Mouse (Mus musculus) midbrain, embryonic 16.5 days (tissue): ENCODE measurements at regions not wholly inside any gene's neighbourhood (a gene's known extent, or its start where the extent isn't known, plus 50 kb on each side); places are given as distances from the start of the nearest gene placed in this dataset.
A peak's percentile ranks its signal among the peaks of the same experiment; 100 is the strongest.

Experiments
- ATAC-seq: fragments of 200-750 bp; cut with Nextera tagmentation; 2 replicates; pipeline ENCODE4 v1.8.0; 2017; ENCODE audit warnings: moderate TSS enrichment
- H3K27ac ChIP-seq: fragments of 300-500 bp; sonication (generic); 2 replicates; pipeline ENCODE4 v1.5.1; 2014; ENCODE audit warnings: mild to moderate bottlenecking, low read length, mixed read lengths
- H3K27me3 ChIP-seq: fragments of 300-500 bp; sonication (generic); 2 replicates; pipeline ENCODE4 v1.6.1; 2014; ENCODE audit warnings: low read depth, low read length, mixed read lengths; ENCODE audit not compliant: control insufficient read depth, insufficient read depth
- H3K36me3 ChIP-seq: fragments of 300-500 bp; sonication (generic); 2 replicates; pipeline ENCODE4 v1.6.1; 2014; ENCODE audit warnings: mild to moderate bottlenecking, low read length, moderate library complexity, mixed read lengths; ENCODE audit not compliant: control insufficient read depth, insufficient read depth
- H3K4me1 ChIP-seq: fragments of 300-500 bp; sonication (generic); 2 replicates; pipeline ENCODE4 v1.6.1; 2014; ENCODE audit warnings: mild to moderate bottlenecking, low read length, mixed read lengths; ENCODE audit not compliant: control insufficient read depth, insufficient read depth
- H3K4me2 ChIP-seq: fragments of 300-500 bp; sonication (generic); 2 replicates; pipeline ENCODE4 v1.6.1; 2014; ENCODE audit warnings: mild to moderate bottlenecking, low read length, mixed read lengths
- H3K4me3 ChIP-seq: fragments of 300-500 bp; sonication (generic); 2 replicates; pipeline ENCODE4 v1.5.1; 2014; ENCODE audit warnings: low read depth, mild to moderate bottlenecking, low read length, moderate library complexity, mixed read lengths
- H3K9ac ChIP-seq: fragments of 300-500 bp; sonication (generic); 2 replicates; pipeline ENCODE4 v1.6.1; 2014; ENCODE audit warnings: low read depth, low read length, mixed read lengths
- H3K9me3 ChIP-seq: fragments of 300-500 bp; sonication (generic); replicated peaks from 2 replicates; pipeline ENCODE4 v1.6.1; 2014; ENCODE audit warnings: mild to moderate bottlenecking, low read length, mixed read lengths; ENCODE audit not compliant: control insufficient read depth, poor library complexity, severe bottlenecking
- WGBS: fragments of 180-500 bp; shearing (Covaris S2); extraction: QIAGEN DNeasy Blood & Tissue Kit; methylation state at CpG from one replicate; pipeline ENCODE4 v1.1.7; 2014; 5-methylcytosine and 5-hydroxymethylcytosine counted together

DNA sequence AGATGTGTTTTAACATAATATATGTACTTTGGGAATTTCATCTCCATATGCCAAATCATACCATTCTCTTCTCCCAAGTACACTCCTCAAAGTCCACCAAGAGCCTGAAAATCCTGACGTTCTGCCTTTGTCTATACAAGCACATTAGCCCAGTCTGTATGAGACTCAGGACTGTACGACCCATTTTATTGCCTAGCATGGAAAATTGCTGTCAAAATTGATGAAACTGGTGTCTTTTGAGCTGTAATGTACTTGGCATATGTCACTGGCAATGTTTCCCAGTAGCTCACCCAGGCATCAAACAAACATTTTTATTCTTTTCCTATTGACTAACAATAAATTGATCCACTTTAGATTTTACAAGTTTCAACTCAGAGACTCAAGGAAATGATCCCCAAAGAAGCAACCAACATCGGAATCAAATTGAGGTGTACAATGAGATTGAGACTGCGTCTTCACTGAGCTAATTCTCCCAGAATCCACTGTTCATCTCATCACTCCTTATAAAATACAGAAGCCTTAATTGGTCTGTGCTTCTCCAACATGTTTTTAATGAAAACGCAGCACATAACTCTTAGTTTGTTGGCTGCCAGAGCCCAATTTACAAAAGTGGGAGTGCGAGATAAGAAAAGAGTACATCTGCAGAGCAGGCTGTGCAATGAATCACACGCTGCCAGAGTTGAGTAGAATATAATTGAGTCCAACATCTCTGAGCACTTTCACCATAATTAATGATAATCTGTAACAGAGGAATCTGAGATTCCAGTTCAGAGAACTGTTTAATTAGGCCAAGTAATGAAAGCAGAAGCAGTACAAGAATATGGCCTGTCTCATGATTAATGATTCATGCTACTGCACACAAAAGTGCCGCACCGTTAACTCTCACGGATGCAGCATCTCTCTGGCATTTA is 821.5 kb downstream of the Kcnj3 start:
- no peak overlapping the region for H3K27ac ChIP-seq
- no peaks in the 10 kb centered on the region for H3K9me3 ChIP-seq
- H3K36me3 ChIP-seq: no peaks in the 10 kb centered on the region
- 54% methylated on average over 10 of the region's 10 CpGs for whole genome bisulfite sequencing
- H3K4me2 ChIP-seq: 0 out of 2 replicates have a peak overlapping the region, but pooled peaks have one; percentile 19
- ATAC-seq: peak; percentile 67
- no peaks in the 10 kb centered on the region for H3K27me3 ChIP-seq
- H3K4me1 ChIP-seq: no peaks in the 10 kb centered on the region; the same call in 1 of the 2 replicates
- H3K9ac ChIP-seq: no peak overlapping the region
- no peak overlapping the region for H3K4me3 ChIP-seq

- no peak for ATAC-seq
These were observed 818.9 kb downstream of the Nr4a2 start for GRCm38 (mm10) chr2:56304920-56305319.

GRCm38 (mm10) chr2:56321692-56322091 is 802.1 kb downstream of the Nr4a2 start:
- H3K9ac ChIP-seq: no peak overlapping the region

More at GRCm38 (mm10) chr2:56304920-56305319, 818.9 kb downstream of the Nr4a2 start:
- Histone ChIP-seq H3K4me2 (no peak overlapping the region), H3K36me3 (no peaks in the 10 kb centered on the region), H3K4me1 (no peaks in the 10 kb centered on the region), H3K4me3 (no peak overlapping the region), H3K9ac (no peak overlapping the region), H3K27ac (no peak overlapping the region), H3K9me3 (no peaks in the 10 kb centered on the region), H3K27me3 (no peaks in the 10 kb centered on the region)
- 85% methylated on average over 2 of the region's 2 CpGs for WGBS

GRCm38 (mm10) chr2:56322508-56322907 is 801.3 kb downstream of the Nr4a2 start:
- WGBS: 62% methylated on average over 5 of the region's 5 CpGs
- Histone ChIP-seq H3K4me1 (no peaks in the 10 kb centered on the region), H3K4me3 (no peak overlapping the region), H3K9me3 (no peaks in the 10 kb centered on the region), H3K27me3 (no peaks in the 10 kb centered on the region), H3K4me2 (no peak overlapping the region), H3K36me3 (no peaks in the 10 kb centered on the region), H3K27ac (no peak overlapping the region), H3K9ac (no peak overlapping the region)
- ATAC-seq: no peak

More at GRCm38 (mm10) chr2:56321692-56322091, 802.1 kb downstream of the Nr4a2 start:
- Histone ChIP-seq H3K9me3 (no peaks in the 10 kb centered on the region), H3K27ac (no peak overlapping the region), H3K4me2 (peak overlapping the region; percentile 21; the same call in 1 of the 2 replicates), H3K4me1 (no peaks in the 10 kb centered on the region), H3K36me3 (no peaks in the 10 kb centered on the region), H3K27me3 (no peaks in the 10 kb centered on the region), H3K4me3 (no peak overlapping the region)
- WGBS: 31% methylated on average over 7 of the region's 7 CpGs
- no peak for ATAC-seq

GRCm38 (mm10) chr2:56335974-56336373 is 787.8 kb downstream of the Nr4a2 start:
- H3K4me2 ChIP-seq: no peak overlapping the region
- no peak overlapping the region for H3K9ac ChIP-seq
- H3K27ac ChIP-seq: no peak overlapping the region
- no peak overlapping the region for H3K4me3 ChIP-seq
- H3K9me3 ChIP-seq: no peaks in the 10 kb centered on the region
- H3K4me1 ChIP-seq: no peaks in the 10 kb centered on the region
- H3K36me3 ChIP-seq: no peaks in the 10 kb centered on the region
- WGBS: 30% methylated on average over 7 of the region's 7 CpGs
- no peak for ATAC-seq
- no peaks in the 10 kb centered on the region for H3K27me3 ChIP-seq

GRCm38 (mm10) chr2:56364065-56364464 is 759.7 kb downstream of the Nr4a2 start:
- Histone ChIP-seq H3K36me3 (no peaks in the 10 kb centered on the region), H3K27me3 (no peaks in the 10 kb centered on the region), H3K27ac (no peak overlapping the region), H3K4me2 (no peak overlapping the region), H3K9me3 (no peaks in the 10 kb centered on the region), H3K9ac (no peak overlapping the region), H3K4me1 (no peaks in the 10 kb centered on the region), H3K4me3 (no peak overlapping the region)
- no peak for ATAC-seq
- 66% methylated on average over 3 of the region's 3 CpGs for WGBS
